Mouse (Mus musculus) bone marrow, adult 2 months (tissue): ENCODE results near the gene Thap12.

Source experiments
- CTCF ChIP-seq: fragments of 200-500 bp; IDR thresholded peaks from 2 replicates; pipeline ENCODE4 v1.5.1; 2011; ENCODE audit warnings: low read length, control low read depth; ENCODE audit not compliant: control insufficient read depth, insufficient read depth
- POLR2A ChIP-seq: fragments of 200-500 bp; IDR thresholded peaks from 2 replicates; pipeline ENCODE4 v1.6.1; 2011; ENCODE audit warnings: low read depth, mild to moderate bottlenecking, control low read depth, low read length, borderline replicate concordance; ENCODE audit not compliant: control insufficient read depth

DNA sequence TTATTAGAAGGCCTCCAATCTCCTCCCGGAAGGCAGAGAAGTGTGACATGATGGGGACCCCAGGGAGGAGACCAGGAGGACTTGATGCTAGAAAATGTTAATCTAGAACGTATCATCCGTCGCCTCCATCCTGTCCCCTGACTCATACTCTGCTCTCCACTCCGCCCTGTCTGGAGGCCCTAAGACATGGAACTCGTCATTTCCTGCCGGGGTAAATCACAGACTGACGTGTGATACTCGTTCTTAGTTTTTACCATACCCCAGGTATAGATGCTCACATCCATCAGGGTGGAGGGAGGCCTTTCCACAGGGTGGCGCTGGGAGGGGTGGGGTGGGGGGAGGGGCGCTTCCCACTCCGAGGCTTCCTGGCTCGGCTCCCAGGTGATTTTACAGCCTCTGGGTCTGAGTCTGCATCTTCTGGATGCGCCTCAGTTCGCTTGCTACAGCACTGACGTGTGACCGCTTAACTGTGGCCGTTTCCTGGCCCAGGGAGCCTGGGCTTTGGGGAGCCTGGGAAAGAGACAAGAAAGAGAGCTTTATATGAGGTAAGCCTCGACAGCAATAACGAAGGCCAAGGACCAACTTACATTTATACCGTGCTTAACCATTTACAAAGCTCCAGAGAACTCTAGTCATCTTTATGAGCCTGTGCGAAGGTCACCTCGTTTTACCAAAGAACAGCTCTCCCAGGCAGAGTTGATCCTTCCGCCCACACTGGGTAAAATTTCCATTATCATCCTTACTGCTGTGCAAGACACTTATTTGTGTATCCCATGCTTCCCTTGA is 9.9 kb upstream of the Thap12 start:
- TF ChIP-seq POLR2A: no peak
- no peak for TF ChIP-seq CTCF
